33 mouse cellular contexts compared by ENCODE assay signal in the genomic region with DNA sequence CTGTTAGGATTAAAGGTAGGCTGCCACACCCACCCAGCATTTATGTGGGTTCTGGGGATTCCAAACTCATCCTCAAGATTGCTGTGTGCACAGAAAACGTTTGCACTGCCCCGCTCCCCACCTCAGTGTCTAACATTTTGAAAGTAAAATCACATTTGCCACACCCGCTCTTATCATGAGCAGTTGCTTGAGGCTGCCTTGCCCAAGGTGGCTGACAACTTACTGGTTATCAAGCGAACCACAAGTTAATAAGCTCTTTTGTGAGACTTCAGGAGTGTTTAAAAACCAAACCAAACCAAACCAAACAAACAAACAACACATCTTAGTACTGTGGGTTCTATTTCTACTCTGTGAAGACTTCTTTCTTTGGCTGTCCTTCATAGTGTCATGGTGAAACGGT.
DNase-seq lines count a peak whose midpoint lies in the region; ATAC-seq and TF ChIP-seq lines count a peak whose summit lies in the region.
"Had no signal": no experiment of that assay in that cellular context is flagged by ENCODE, and none has a peak within 500 bp of the region (broad histone marks: within the 10 kb centered on the region; RNA-seq: fewer than 3 reads in every experiment).

No protein-coding gene starts in this region.

- no peaks in the 10 kb centered on the region for H3K79me2 ChIP-seq in MEL (ENCODE audit: control insufficient read depth, insufficient read depth, low read length, poor library complexity)

- peak; percentile 67; the same call in 1 of the 2 replicates for ATAC-seq in common myeloid progenitor, adult 5-6 weeks (replicated peaks; ENCODE audit: low read depth, poor library complexity, severe bottlenecking)
- ATAC-seq in liver, embryonic 13.5 days (ENCODE audit: low read depth) = peak; percentile 85
- ATAC-seq in megakaryocyte progenitor cell, adult 5-6 weeks (replicated peaks; ENCODE audit: poor library complexity) = peak; percentile 83
- ATAC-seq in kidney, embryonic 16.5 days (ENCODE audit: low FRiP score, low TSS enrichment) = no peak
- ATAC-seq: forebrain, postnatal 0 days; hindbrain, postnatal 0 days; intestine, embryonic 16.5 days; midbrain, embryonic 15.5 days had no signal

- 26% methylated on average over 5 of the region's 5 CpGs for WGBS in liver, embryonic 13.5 days (ENCODE audit: insufficient replicate concordance)
- 77% methylated on average over 5 of the region's 5 CpGs for WGBS in kidney, embryonic 16.5 days

- H3K4me2 ChIP-seq in liver, embryonic 13.5 days = peak overlapping the region; percentile 43
- H3K4me2 ChIP-seq in kidney, embryonic 16.5 days (replicated peaks; ENCODE audit: low read depth, low read length) = no peak overlapping the region
- H3K4me2 ChIP-seq: forebrain, embryonic 12.5 days; heart, embryonic 15.5 days; hindbrain, embryonic 12.5 days; limb, embryonic 12.5 days; midbrain, embryonic 15.5 days had no signal

- H3K9ac ChIP-seq in MEL (ENCODE audit: control insufficient read depth, low read depth, low read length, poor library complexity, severe bottlenecking) = peak overlapping the region; percentile 43; the same call in 1 of the 2 replicates
- peak overlapping the region; percentile 19; the same call in 1 of the 2 replicates for H3K9ac ChIP-seq in liver, embryonic 13.5 days
- no peak overlapping the region for H3K9ac ChIP-seq in kidney, embryonic 16.5 days (replicated peaks; ENCODE audit: low read length)
- H3K9ac ChIP-seq: forebrain, embryonic 12.5 days; forebrain, postnatal 0 days; heart, embryonic 15.5 days; hindbrain, embryonic 12.5 days; limb, embryonic 12.5 days; midbrain, embryonic 15.5 days had no signal

- no peak for TF ChIP-seq RAD21 in MEL (IDR thresholded peaks at IDR 0.05; ENCODE audit: low read depth, low read length)

- TF ChIP-seq CTCF in MEL (IDR thresholded peaks at IDR 0.05 in 2 of 3, conservative IDR thresholded peaks at IDR 0.05 in 1 of 3; ENCODE audit: control insufficient read depth in 1 of 3, insufficient read depth in 1 of 3, low read depth in 2 of 3, low read length in 3 of 3, poor library complexity in 1 of 3, severe bottlenecking in 1 of 3) = no peak
- no peak for TF ChIP-seq CTCF in left cerebral cortex, adult 2 months (IDR thresholded peaks at IDR 0.05)

- H3K27me3 ChIP-seq in MEL (ENCODE audit: control insufficient read depth in 1 of 2, insufficient read depth in 2 of 2, low read length in 2 of 2) = no peaks in the 10 kb centered on the region
- H3K27me3 ChIP-seq in liver, embryonic 13.5 days = no peaks in the 10 kb centered on the region; the same call in 1 of the 2 replicates
- no peaks in the 10 kb centered on the region for H3K27me3 ChIP-seq in kidney, embryonic 16.5 days (ENCODE audit: insufficient read depth, low read length)
- H3K27me3 ChIP-seq: forebrain, embryonic 12.5 days; heart, embryonic 15.5 days; hindbrain, embryonic 12.5 days; limb, embryonic 12.5 days; midbrain, embryonic 15.5 days had no signal

- peak; percentile 80 for DNase-seq in MEL (ENCODE audit: low read depth, low spot score)
- DNase-seq in liver, embryonic 13.5 days = peak; percentile 33
- no peak for DNase-seq in left cerebral cortex, adult 2 months (ENCODE audit: extremely low spot score in 1 of 2, low spot score in 2 of 2)
- DNase-seq in cerebellum, adult 11 months = no peak
- DNase-seq: adrenal gland, postnatal 36 days; cerebellum, adult 9-10 months; forebrain, postnatal 0 days; gastrocnemius, postnatal 10 days; heart, postnatal 36 days; kidney, adult 8-10 months; kidney, postnatal 14 days; layer of hippocampus, adult 9-11 months; lung, adult 18-20 months; lung, postnatal 10 days; right cerebral cortex, postnatal 25 days; spleen, adult 18-20 months; thymus, adult 18-20 months; thymus, postnatal 25 days had no signal

- intact Hi-C loops in left cerebral cortex, adult 2 months (cut with DNase I) = no loop called here

- peak overlapping the region; percentile 66 for H3K27ac ChIP-seq in MEL (ENCODE audit: control insufficient read depth, low read depth, low read length)
- peak overlapping the region; percentile 50; the same call in 1 of the 2 replicates for H3K27ac ChIP-seq in liver, embryonic 13.5 days
- H3K27ac ChIP-seq in kidney, embryonic 16.5 days (ENCODE audit: low read length) = no peak overlapping the region
- H3K27ac ChIP-seq in left cerebral cortex, adult 2 months = no peak overlapping the region
- H3K27ac ChIP-seq: forebrain, embryonic 12.5 days; heart, embryonic 15.5 days; hindbrain, embryonic 12.5 days; hindbrain, postnatal 0 days; limb, embryonic 12.5 days; macrophage; midbrain, embryonic 10.5 days; midbrain, embryonic 15.5 days; stomach, postnatal 0 days had no signal

- peaks cover 0 to 21% of the 10 kb centered on the region in 2 experiments; a peak in 2 of 4 replicates for H3K36me3 ChIP-seq in MEL (ENCODE audit: control insufficient read depth in 1 of 2, insufficient read depth in 2 of 2, low read length in 2 of 2)
- no peaks in the 10 kb centered on the region for H3K36me3 ChIP-seq in liver, embryonic 13.5 days
- no peaks in the 10 kb centered on the region for H3K36me3 ChIP-seq in kidney, embryonic 16.5 days (ENCODE audit: insufficient read depth, low read length)
- H3K36me3 ChIP-seq: forebrain, embryonic 12.5 days; G1E; heart, embryonic 15.5 days; hindbrain, embryonic 12.5 days; limb, embryonic 12.5 days; midbrain, embryonic 10.5 days; midbrain, embryonic 15.5 days had no signal

- no peaks in the 10 kb centered on the region for H3K9me3 ChIP-seq in MEL (replicated peaks; ENCODE audit: insufficient read depth, low read length)
- no peaks in the 10 kb centered on the region for H3K9me3 ChIP-seq in liver, embryonic 13.5 days (replicated peaks)
- H3K9me3 ChIP-seq in kidney, embryonic 16.5 days (ENCODE audit: low read length) = no peaks in the 10 kb centered on the region
- H3K9me3 ChIP-seq: forebrain, embryonic 12.5 days; G1E; heart, embryonic 10.5 days; heart, embryonic 15.5 days; hindbrain, embryonic 12.5 days; limb, embryonic 12.5 days; midbrain, embryonic 10.5 days; midbrain, embryonic 15.5 days had no signal

- TF ChIP-seq POLR2A in MEL (IDR thresholded peaks at IDR 0.05; ENCODE audit: control insufficient read depth in 1 of 2, insufficient read depth in 1 of 2, low read depth in 1 of 2, low read length in 2 of 2, poor library complexity in 1 of 2) = no peak

- peaks cover 13 to 20% of the 10 kb centered on the region in 2 experiments for H3K4me1 ChIP-seq in MEL (ENCODE audit: control insufficient read depth in 1 of 2, insufficient read depth in 2 of 2, low read length in 2 of 2)
- H3K4me1 ChIP-seq in liver, embryonic 13.5 days (replicated peaks) = peaks cover 45% of the 10 kb centered on the region
- H3K4me1 ChIP-seq in kidney, embryonic 16.5 days (ENCODE audit: insufficient read depth, low read length) = no peaks in the 10 kb centered on the region

- H3K4me3 ChIP-seq in MEL (ENCODE audit: control insufficient read depth in 1 of 2, insufficient read depth in 1 of 2, low read depth in 2 of 2, low read length in 2 of 2) = peak overlapping the region; percentile 23 to 33; a peak in 3 of 4 replicates
- no peak overlapping the region for H3K4me3 ChIP-seq in liver, embryonic 13.5 days (replicated peaks)
- no peak overlapping the region for H3K4me3 ChIP-seq in kidney, embryonic 16.5 days (ENCODE audit: low read length)
- no peak overlapping the region for H3K4me3 ChIP-seq in left cerebral cortex, adult 2 months
- H3K4me3 ChIP-seq: forebrain, embryonic 12.5 days; heart, embryonic 10.5 days; heart, embryonic 15.5 days; hindbrain, embryonic 12.5 days; limb, embryonic 12.5 days; midbrain, embryonic 10.5 days; midbrain, embryonic 15.5 days had no signal

- peak; percentile 80 to 87 for TF ChIP-seq EP300 in MEL (IDR thresholded peaks at IDR 0.05; ENCODE audit: low read depth in 1 of 2, low read length in 2 of 2)

TF ChIP-seq in MEL, 35 proteins besides CTCF, POLR2A, EP300 and RAD21 (continues in another document):
- peak; percentile 44; the same call in 1 of the 2 replicates for TF ChIP-seq TAL1 (IDR thresholded peaks at IDR 0.05; ENCODE audit: low read length)
- TF ChIP-seq TCF12 (IDR thresholded peaks at IDR 0.05; ENCODE audit: low read depth, low read length) = peak; percentile 83
- TF ChIP-seq CHD1 (IDR thresholded peaks at IDR 0.05; ENCODE audit: low read depth, low read length) = no peak
- peak; percentile 92 for TF ChIP-seq RCOR1 (IDR thresholded peaks at IDR 0.05; ENCODE audit: low read depth, low read length)
- TF ChIP-seq ELF1 (IDR thresholded peaks at IDR 0.05; ENCODE audit: low read depth, low read length) = no peak
- TF ChIP-seq MAZ (IDR thresholded peaks at IDR 0.05; ENCODE audit: low read depth, low read length) = peak; percentile 20; the same call in 1 of the 2 replicates
- TF ChIP-seq ZC3H11A (IDR thresholded peaks at IDR 0.05; ENCODE audit: low read depth, low read length) = no peak
- TF ChIP-seq USF1 (IDR thresholded peaks at IDR 0.05; ENCODE audit: low read depth, low read length) = no peak
- no peak for TF ChIP-seq ZKSCAN1 (IDR thresholded peaks at IDR 0.05; ENCODE audit: low read depth, low read length)
- peak; percentile 71; the same call in 1 of the 2 replicates for TF ChIP-seq MXI1 (IDR thresholded peaks at IDR 0.05; ENCODE audit: low read depth, low read length)
- TF ChIP-seq MAX (IDR thresholded peaks at IDR 0.05; ENCODE audit: low read length) = 0 out of 2 replicates have a peak, but pooled peaks have one; percentile 29
- TF ChIP-seq POLR2AphosphoS5 (IDR thresholded peaks at IDR 0.05; ENCODE audit: borderline replicate concordance, low read depth, low read length) = no peak
- TF ChIP-seq E2F4 (IDR thresholded peaks at IDR 0.05; ENCODE audit: borderline replicate concordance, low read depth, low read length) = no peak
- no peak for TF ChIP-seq SMC3 (IDR thresholded peaks at IDR 0.05; ENCODE audit: low read depth, low read length)
- TF ChIP-seq POLR2AphosphoS2 (IDR thresholded peaks at IDR 0.05; ENCODE audit: low read length) = no peak
- TF ChIP-seq MYB (IDR thresholded peaks at IDR 0.05; ENCODE audit: low read depth, low read length) = no peak
- 0 out of 2 replicates have a peak, but pooled peaks have one; percentile 21 for TF ChIP-seq TBP (IDR thresholded peaks at IDR 0.05; ENCODE audit: low read depth, low read length)
- TF ChIP-seq NRF1 (IDR thresholded peaks at IDR 0.05; ENCODE audit: insufficient read depth, low read depth, low read length, poor library complexity, severe bottlenecking) = no peak
- peak; percentile 54; the same call in 1 of the 2 replicates for TF ChIP-seq SIN3A (IDR thresholded peaks at IDR 0.05; ENCODE audit: low read length)
- TF ChIP-seq MAFK (IDR thresholded peaks at IDR 0.05; ENCODE audit: borderline replicate concordance, low read depth, low read length) = no peak
- no peak for TF ChIP-seq BHLHE40 (IDR thresholded peaks at IDR 0.05; ENCODE audit: borderline replicate concordance, low read depth, low read length)
- peak; percentile 82 for TF ChIP-seq ETS1 (IDR thresholded peaks at IDR 0.05; ENCODE audit: low read depth, low read length)
- no peak for TF ChIP-seq KAT2A (conservative IDR thresholded peaks at IDR 0.05; ENCODE audit: low read depth, low read length)
- peak; percentile 87 for TF ChIP-seq GATA1 (IDR thresholded peaks at IDR 0.05; ENCODE audit: low read depth, low read length)

Comparison
In these comparisons a context has a peak if more than half of its experiments do, and no peak if none do; other contexts are left out.
1. DNase-seq: peak in MEL (single experiment) and liver, embryonic 13.5 days (single experiment); none in left cerebral cortex, adult 2 months (0 of 2) and cerebellum, adult 11 months (single experiment).
2. H3K27ac ChIP-seq: peak in MEL (single experiment) and liver, embryonic 13.5 days (single experiment); none in kidney, embryonic 16.5 days (single experiment) and left cerebral cortex, adult 2 months (single experiment).
3. H3K4me3 ChIP-seq: peak in MEL (2 of 2); none in liver, embryonic 13.5 days (single experiment), kidney, embryonic 16.5 days (single experiment) and left cerebral cortex, adult 2 months (single experiment).